Mouse (Mus musculus) adrenal gland, postnatal 14 days (tissue): ENCODE results near the gene Bpifb6. TPM values are rescaled to one million over a fixed set of nuclear protein-coding genes. Genes with fewer than 3 reads are reported as not detected.

Experiments used
- total RNA-seq: library from RNA; stranded (reverse); gene quantifications from 2 replicates; pipeline ENCODE4 v1.2.3, GENCODE M21; 2021

Bpifb6 gene
- total RNA-seq, 1 experiment from 2014 or later: 2.8 TPM

Other genes with a start within 250 kb of the Bpifb6 start
- gene Dnmt3c, start 203.7 kb upstream of the Bpifb6 start, total RNA-seq: not detected in 2 replicates
- gene Mapre1, start 159.1 kb upstream of the Bpifb6 start, total RNA-seq: 99.4 and 105 TPM in 2 replicates
- gene Efcab8, start 120.5 kb upstream of the Bpifb6 start, total RNA-seq: not detected in 2 replicates
- gene Sun5, start 29.3 kb upstream of the Bpifb6 start, total RNA-seq: not detected in 2 replicates
- gene Bpifb2, start 25.3 kb upstream of the Bpifb6 start, total RNA-seq: not detected in 2 replicates
- gene Bpifb3, start 17.8 kb downstream of the Bpifb6 start, total RNA-seq: not detected in 2 replicates
- gene Bpifb4, start 37.8 kb downstream of the Bpifb6 start, total RNA-seq: not detected in 2 replicates
- not detected in 2 replicates for gene Bpifa6, start 74.6 kb downstream of the Bpifb6 start, total RNA-seq
- 0.41 and 0.70 TPM in 2 replicates for gene Bpifa2, start 107.9 kb downstream of the Bpifb6 start, total RNA-seq
- gene Bpifa3, start 229.9 kb downstream of the Bpifb6 start, total RNA-seq: not detected in 2 replicates
- not detected in 2 replicates for gene Bpifa1, start 242.5 kb downstream of the Bpifb6 start, total RNA-seq